Mouse (Mus musculus): ENCODE measurements at regions not wholly inside any gene's neighbourhood (a gene's known extent, or its start where the extent isn't known, plus 50 kb on each side); places are given as distances from the start of the nearest gene placed in this dataset.
A peak's percentile ranks its signal among the peaks of the same experiment; 100 is the strongest.

GRCm38 (mm10) chr3:34770271-34770670 lies 120.1 kb downstream of the Sox2 start:
- no peak for ATAC-seq (replicated peaks; ENCODE audit: low FRiP score, low read depth)
- no peaks in the 10 kb centered on the region for H3K36me3 ChIP-seq (ENCODE audit: insufficient read depth, low read length)
- WGBS = 77% methylated on average over 6 of the region's 6 CpGs

GRCm38 (mm10) chr3:34772035-34772434 lies 121.8 kb downstream of the Sox2 start:
- WGBS = 83% methylated on average over 3 of the region's 3 CpGs
- Histone ChIP-seq H3K9me3 (replicated peaks; ENCODE audit: low read length) (no peaks in the 10 kb centered on the region), H3K27ac (no peak overlapping the region), H3K27me3 (ENCODE audit: insufficient read depth, low read length) (no peaks in the 10 kb centered on the region), H3K9ac (ENCODE audit: low read depth, low read length) (no peak overlapping the region), H3K36me3 (ENCODE audit: insufficient read depth, low read length) (no peaks in the 10 kb centered on the region), H3K4me3 (replicated peaks; ENCODE audit: low read depth, low read length) (no peak overlapping the region), H3K4me1 (replicated peaks; ENCODE audit: insufficient read depth, low read length) (no peaks in the 10 kb centered on the region), H3K4me2 (ENCODE audit: low read length) (no peak overlapping the region)
- no peak for TF ChIP-seq CTCF (IDR thresholded peaks at IDR 0.05; ENCODE audit: low read depth)
- ATAC-seq (replicated peaks; ENCODE audit: low FRiP score, low read depth) (no peak), DNase-seq (ENCODE audit: low spot score) (no peak)

More at GRCm38 (mm10) chr3:34770271-34770670, 120.1 kb downstream of the Sox2 start:
- Histone ChIP-seq H3K4me3 (replicated peaks; ENCODE audit: low read depth, low read length) (no peak overlapping the region), H3K4me1 (replicated peaks; ENCODE audit: insufficient read depth, low read length) (no peaks in the 10 kb centered on the region), H3K27ac (no peak overlapping the region), H3K9ac (ENCODE audit: low read depth, low read length) (no peak overlapping the region), H3K27me3 (ENCODE audit: insufficient read depth, low read length) (no peaks in the 10 kb centered on the region), H3K9me3 (replicated peaks; ENCODE audit: low read length) (no peaks in the 10 kb centered on the region), H3K4me2 (ENCODE audit: low read length) (no peak overlapping the region)
- TF ChIP-seq CTCF (IDR thresholded peaks at IDR 0.05; ENCODE audit: low read depth) = no peak
- no peak for DNase-seq (ENCODE audit: low spot score)

DNA sequence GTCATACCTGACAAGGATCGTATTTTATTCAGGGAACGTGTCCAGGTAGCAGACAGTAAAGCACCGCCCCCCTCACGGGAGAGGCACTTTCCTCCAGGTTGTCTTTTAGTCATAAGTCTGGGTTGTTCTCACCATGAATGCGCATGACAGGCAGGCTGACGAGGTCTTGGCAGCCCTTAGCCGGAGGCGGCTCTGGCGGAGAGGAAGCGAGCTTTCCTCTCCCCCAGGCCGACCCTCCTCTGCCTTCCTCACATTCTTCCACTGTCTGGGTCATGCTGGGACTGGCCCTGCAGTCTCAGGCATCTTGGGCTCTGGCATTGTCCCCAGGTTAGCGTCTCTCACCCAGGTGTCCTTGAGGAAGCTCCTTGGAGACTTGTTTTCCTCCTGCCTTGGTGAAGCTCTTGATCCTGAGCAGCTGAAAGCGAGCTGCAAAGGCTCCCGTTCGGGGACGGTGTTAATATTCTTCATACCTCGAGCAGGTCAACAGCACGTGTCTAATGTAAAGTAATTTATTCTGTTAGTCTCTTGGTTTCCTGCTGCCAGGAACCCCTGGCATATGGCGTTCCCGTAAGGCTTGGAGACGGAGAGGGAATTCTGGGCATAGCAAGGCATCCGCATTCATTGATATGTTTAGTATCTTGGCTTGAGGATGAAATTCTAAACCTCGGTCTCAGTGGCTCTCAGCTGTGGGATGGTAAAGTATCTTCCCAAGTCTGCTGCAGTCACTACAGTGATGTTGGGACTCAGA lies 123.6 kb downstream of the Sox2 start:
- H3K4me2 ChIP-seq (ENCODE audit: low read length) = peak overlapping the region; percentile 29; the same call in 1 of the 2 replicates
- H3K36me3 ChIP-seq (ENCODE audit: insufficient read depth, low read length) = no peaks in the 10 kb centered on the region
- no peaks in the 10 kb centered on the region for H3K27me3 ChIP-seq (ENCODE audit: insufficient read depth, low read length)
- no peak overlapping the region for H3K4me3 ChIP-seq (replicated peaks; ENCODE audit: low read depth, low read length)
- no peak for TF ChIP-seq CTCF (IDR thresholded peaks at IDR 0.05; ENCODE audit: low read depth)
- 20% methylated on average over 23 of the region's 23 CpGs for WGBS
- ATAC-seq (replicated peaks; ENCODE audit: low FRiP score, low read depth) (no peak), DNase-seq (ENCODE audit: low spot score) (peak; percentile 50)
- no peak overlapping the region for H3K27ac ChIP-seq
- no peaks in the 10 kb centered on the region for H3K9me3 ChIP-seq (replicated peaks; ENCODE audit: low read length)
- no peaks in the 10 kb centered on the region for H3K4me1 ChIP-seq (replicated peaks; ENCODE audit: insufficient read depth, low read length)
- H3K9ac ChIP-seq (ENCODE audit: low read depth, low read length) = no peak overlapping the region

- Histone ChIP-seq H3K4me3 (replicated peaks; ENCODE audit: low read depth, low read length) (no peak overlapping the region), H3K27me3 (ENCODE audit: insufficient read depth, low read length) (no peaks in the 10 kb centered on the region), H3K4me1 (replicated peaks; ENCODE audit: insufficient read depth, low read length) (no peaks in the 10 kb centered on the region), H3K36me3 (ENCODE audit: insufficient read depth, low read length) (no peaks in the 10 kb centered on the region), H3K4me2 (ENCODE audit: low read length) (no peak overlapping the region), H3K9me3 (replicated peaks; ENCODE audit: low read length) (no peaks in the 10 kb centered on the region), H3K9ac (ENCODE audit: low read depth, low read length) (no peak overlapping the region), H3K27ac (no peak overlapping the region)
- TF ChIP-seq CTCF (IDR thresholded peaks at IDR 0.05; ENCODE audit: low read depth) = no peak
- 84% methylated on average over 6 of the region's 6 CpGs for WGBS
- ATAC-seq (replicated peaks; ENCODE audit: low FRiP score, low read depth) = no peak
- DNase-seq (ENCODE audit: low spot score) = no peak
Observed at GRCm38 (mm10) chr3:34781770-34782169, 131.6 kb downstream of the Sox2 start.

DNA sequence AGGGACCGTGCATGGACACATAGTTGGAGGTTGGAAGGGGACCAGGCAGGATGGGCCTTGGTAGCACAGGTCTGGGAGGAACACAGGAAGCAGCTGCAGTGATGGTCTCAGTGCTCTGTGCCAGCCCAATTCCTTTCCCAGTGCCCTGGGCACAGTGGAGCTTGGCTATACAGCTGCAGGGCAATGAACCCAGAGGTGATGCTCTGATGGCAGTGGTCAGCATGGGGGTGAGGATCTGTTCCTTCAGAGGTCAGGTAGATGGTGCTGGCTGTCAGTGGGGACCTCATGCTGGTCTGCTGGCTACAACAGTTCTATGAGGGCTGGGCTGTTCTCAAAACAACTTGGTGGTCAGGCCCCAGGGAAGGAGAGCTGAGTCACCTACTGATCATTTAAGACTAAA lies 133.2 kb downstream of the Sox2 start:
- no peak overlapping the region for H3K4me2 ChIP-seq (ENCODE audit: low read length)
- no peak for DNase-seq (ENCODE audit: low spot score)
- no peak overlapping the region for H3K4me3 ChIP-seq (replicated peaks; ENCODE audit: low read depth, low read length)
- H3K4me1 ChIP-seq (replicated peaks; ENCODE audit: insufficient read depth, low read length) = no peaks in the 10 kb centered on the region
- no peak overlapping the region for H3K27ac ChIP-seq
- H3K27me3 ChIP-seq (ENCODE audit: insufficient read depth, low read length) = no peaks in the 10 kb centered on the region
- no peak for TF ChIP-seq CTCF (IDR thresholded peaks at IDR 0.05; ENCODE audit: low read depth)
- no peak for ATAC-seq (replicated peaks; ENCODE audit: low FRiP score, low read depth)
- H3K36me3 ChIP-seq (ENCODE audit: insufficient read depth, low read length) = no peaks in the 10 kb centered on the region
- no peak overlapping the region for H3K9ac ChIP-seq (ENCODE audit: low read depth, low read length)
- H3K9me3 ChIP-seq (replicated peaks; ENCODE audit: low read length) = no peaks in the 10 kb centered on the region
- WGBS = 81% methylated on average over 1 of the region's 1 CpGs

- Histone ChIP-seq H3K4me1 (replicated peaks; ENCODE audit: insufficient read depth, low read length) (no peaks in the 10 kb centered on the region), H3K4me3 (replicated peaks; ENCODE audit: low read depth, low read length) (no peak overlapping the region), H3K9me3 (replicated peaks; ENCODE audit: low read length) (no peaks in the 10 kb centered on the region), H3K9ac (ENCODE audit: low read depth, low read length) (no peak overlapping the region), H3K4me2 (ENCODE audit: low read length) (no peak overlapping the region), H3K36me3 (ENCODE audit: insufficient read depth, low read length) (no peaks in the 10 kb centered on the region), H3K27me3 (ENCODE audit: insufficient read depth, low read length) (no peaks in the 10 kb centered on the region), H3K27ac (no peak overlapping the region)
- WGBS = 82% methylated on average over 3 of the region's 3 CpGs
- DNase-seq (ENCODE audit: low spot score) (no peak), ATAC-seq (replicated peaks; ENCODE audit: low FRiP score, low read depth) (no peak)
- no peak for TF ChIP-seq CTCF (IDR thresholded peaks at IDR 0.05; ENCODE audit: low read depth)
Observed at GRCm38 (mm10) chr3:34787211-34787610, 137.0 kb downstream of the Sox2 start.
